Mouse (Mus musculus) E14TG2a.4 (cell line): Measurements from ENCODE around the gene Hnrnpk.

Experiments used
- CTCF ChIP-seq: conservative IDR thresholded peaks from 2 replicates; pipeline ENCODE4 v1.5.1; 2014; ENCODE audit warnings: low read length
- NANOG ChIP-seq: IDR thresholded peaks from 2 replicates; pipeline ENCODE4 v1.6.1; 2014; ENCODE audit warnings: borderline replicate concordance, low read length, mixed read lengths
- POU5F1 ChIP-seq: IDR thresholded peaks from 2 replicates; pipeline ENCODE4 v1.6.1; 2014; ENCODE audit warnings: low read length, borderline replicate concordance

GRCm38 (mm10) chr13:58367641-58368040 is 35.5 kb downstream of the Hnrnpk start:
- no peak for TF ChIP-seq CTCF
- TF ChIP-seq POU5F1 = no peak
- TF ChIP-seq NANOG = no peak
